Mouse (Mus musculus): ENCODE results near the gene Ezh1. TPM values are rescaled to one million over a fixed set of nuclear protein-coding genes. Genes with fewer than 3 reads are reported as not detected.

Gene Ezh1
- polyA plus RNA-seq, 1 experiment from 2014 or later, result 17.3 TPM

Other genes starting within 250 kb of the Ezh1 start
- 70.2 and 74.1 TPM in 2 replicates for gene Atp6v0a1, start 217.0 kb downstream of the Ezh1 start, polyA plus RNA-seq (2016; fragmentation: Nextera tagmentation; extraction: Ambion mirVana)
- 13.3 and 13.7 TPM in 2 replicates for gene Naglu, start 156.5 kb downstream of the Ezh1 start, polyA plus RNA-seq (2016; fragmentation: Nextera tagmentation; extraction: Ambion mirVana)
- 0.23 and 0.26 TPM in 2 replicates for gene Hsd17b1, start 148.1 kb downstream of the Ezh1 start, polyA plus RNA-seq (2016; fragmentation: Nextera tagmentation; extraction: Ambion mirVana)
- 45.6 and 51.2 TPM in 2 replicates for gene Coasy, start 143.9 kb downstream of the Ezh1 start, polyA plus RNA-seq (2016; fragmentation: Nextera tagmentation; extraction: Ambion mirVana)
- gene Mlx, start 139.2 kb downstream of the Ezh1 start, polyA plus RNA-seq (2016; fragmentation: Nextera tagmentation; extraction: Ambion mirVana), result 62.1 and 62.4 TPM in 2 replicates
- 30.5 and 34.3 TPM in 2 replicates for gene Psmc3ip, start 131.0 kb downstream of the Ezh1 start, polyA plus RNA-seq (2016; fragmentation: Nextera tagmentation; extraction: Ambion mirVana)
- gene Retreg3, start 106.6 kb downstream of the Ezh1 start, polyA plus RNA-seq (2016; fragmentation: Nextera tagmentation; extraction: Ambion mirVana), result 23.2 and 25.1 TPM in 2 replicates
- 81.6 and 83.2 TPM in 2 replicates for gene Tubg1, start 106.5 kb downstream of the Ezh1 start, polyA plus RNA-seq (2016; fragmentation: Nextera tagmentation; extraction: Ambion mirVana)
- 10.4 and 12.9 TPM in 2 replicates for gene Tubg2, start 70.6 kb downstream of the Ezh1 start, polyA plus RNA-seq (2016; fragmentation: Nextera tagmentation; extraction: Ambion mirVana)
- gene Cntnap1, start 55.9 kb downstream of the Ezh1 start, polyA plus RNA-seq (2016; fragmentation: Nextera tagmentation; extraction: Ambion mirVana), result 0.97 and 1.2 TPM in 2 replicates
- gene Plekhh3, start 55.1 kb downstream of the Ezh1 start, polyA plus RNA-seq (2016; fragmentation: Nextera tagmentation; extraction: Ambion mirVana), result 14.3 and 15.4 TPM in 2 replicates
- 0.23 and 0.61 TPM in 2 replicates for gene Ccr10, start 51.0 kb downstream of the Ezh1 start, polyA plus RNA-seq (2016; fragmentation: Nextera tagmentation; extraction: Ambion mirVana)
- 60.1 and 62.2 TPM in 2 replicates for gene Ramp2, start 19.6 kb upstream of the Ezh1 start, polyA plus RNA-seq (2016; fragmentation: Nextera tagmentation; extraction: Ambion mirVana)
- gene Vps25, start 27.2 kb upstream of the Ezh1 start, polyA plus RNA-seq (2016; fragmentation: Nextera tagmentation; extraction: Ambion mirVana), result 90.9 and 97.4 TPM in 2 replicates
- 8.5 and 9.5 TPM in 2 replicates for gene Wnk4, start 34.1 kb upstream of the Ezh1 start, polyA plus RNA-seq (2016; fragmentation: Nextera tagmentation; extraction: Ambion mirVana)
- gene Cntd1, start 52.5 kb upstream of the Ezh1 start, polyA plus RNA-seq (2016; fragmentation: Nextera tagmentation; extraction: Ambion mirVana), result 1.5 TPM in 2 replicates
- gene Coa3, start 52.7 kb upstream of the Ezh1 start, polyA plus RNA-seq (2016; fragmentation: Nextera tagmentation; extraction: Ambion mirVana), result 195 and 210 TPM in 2 replicates
- gene Becn1, start 75.8 kb upstream of the Ezh1 start, polyA plus RNA-seq (2016; fragmentation: Nextera tagmentation; extraction: Ambion mirVana), result 154 and 158 TPM in 2 replicates
- gene Psme3, start 89.8 kb upstream of the Ezh1 start, polyA plus RNA-seq (2016; fragmentation: Nextera tagmentation; extraction: Ambion mirVana), result 157 and 169 TPM in 2 replicates
- 2.4 and 3.5 TPM in 2 replicates for gene Aoc2, start 98.6 kb upstream of the Ezh1 start, polyA plus RNA-seq (2016; fragmentation: Nextera tagmentation; extraction: Ambion mirVana)
- 0.07 TPM in 1 of 2 replicates, not detected in the other for gene Aoc3, start 104.1 kb upstream of the Ezh1 start, polyA plus RNA-seq (2016; fragmentation: Nextera tagmentation; extraction: Ambion mirVana)
- not detected in 2 replicates for gene G6pc, start 141.1 kb upstream of the Ezh1 start, polyA plus RNA-seq (2016; fragmentation: Nextera tagmentation; extraction: Ambion mirVana)
- 77.7 and 79.0 TPM in 2 replicates for gene Aarsd1, start 191.2 kb upstream of the Ezh1 start, polyA plus RNA-seq (2016; fragmentation: Nextera tagmentation; extraction: Ambion mirVana)
- gene Gm27029, start 198.3 kb upstream of the Ezh1 start, polyA plus RNA-seq (2016; fragmentation: Nextera tagmentation; extraction: Ambion mirVana), result 7.4 and 8.1 TPM in 2 replicates
- gene Rundc1, start 198.6 kb upstream of the Ezh1 start, polyA plus RNA-seq (2016; fragmentation: Nextera tagmentation; extraction: Ambion mirVana), result 27.6 and 29.4 TPM in 2 replicates
- 3.0 and 5.9 TPM in 2 replicates for gene Ptges3l, start 198.9 kb upstream of the Ezh1 start, polyA plus RNA-seq (2016; fragmentation: Nextera tagmentation; extraction: Ambion mirVana)
- 320 and 344 TPM in 2 replicates for gene Rpl27, start 215.8 kb upstream of the Ezh1 start, polyA plus RNA-seq (2016; fragmentation: Nextera tagmentation; extraction: Ambion mirVana)
- gene Ifi35, start 221.9 kb upstream of the Ezh1 start, polyA plus RNA-seq (2016; fragmentation: Nextera tagmentation; extraction: Ambion mirVana), result 4.2 and 5.7 TPM in 2 replicates
- 112 and 121 TPM in 2 replicates for gene Rnd2, start 238.5 kb upstream of the Ezh1 start, polyA plus RNA-seq (2016; fragmentation: Nextera tagmentation; extraction: Ambion mirVana)
- gene Vat1, start 239.8 kb upstream of the Ezh1 start, polyA plus RNA-seq (2016; fragmentation: Nextera tagmentation; extraction: Ambion mirVana), result 94.8 and 95.7 TPM in 2 replicates

Measured in hindbrain, embryonic 12.5 days (tissue).